Mouse (Mus musculus): ENCODE data around the gene Cbx8.

DNA sequence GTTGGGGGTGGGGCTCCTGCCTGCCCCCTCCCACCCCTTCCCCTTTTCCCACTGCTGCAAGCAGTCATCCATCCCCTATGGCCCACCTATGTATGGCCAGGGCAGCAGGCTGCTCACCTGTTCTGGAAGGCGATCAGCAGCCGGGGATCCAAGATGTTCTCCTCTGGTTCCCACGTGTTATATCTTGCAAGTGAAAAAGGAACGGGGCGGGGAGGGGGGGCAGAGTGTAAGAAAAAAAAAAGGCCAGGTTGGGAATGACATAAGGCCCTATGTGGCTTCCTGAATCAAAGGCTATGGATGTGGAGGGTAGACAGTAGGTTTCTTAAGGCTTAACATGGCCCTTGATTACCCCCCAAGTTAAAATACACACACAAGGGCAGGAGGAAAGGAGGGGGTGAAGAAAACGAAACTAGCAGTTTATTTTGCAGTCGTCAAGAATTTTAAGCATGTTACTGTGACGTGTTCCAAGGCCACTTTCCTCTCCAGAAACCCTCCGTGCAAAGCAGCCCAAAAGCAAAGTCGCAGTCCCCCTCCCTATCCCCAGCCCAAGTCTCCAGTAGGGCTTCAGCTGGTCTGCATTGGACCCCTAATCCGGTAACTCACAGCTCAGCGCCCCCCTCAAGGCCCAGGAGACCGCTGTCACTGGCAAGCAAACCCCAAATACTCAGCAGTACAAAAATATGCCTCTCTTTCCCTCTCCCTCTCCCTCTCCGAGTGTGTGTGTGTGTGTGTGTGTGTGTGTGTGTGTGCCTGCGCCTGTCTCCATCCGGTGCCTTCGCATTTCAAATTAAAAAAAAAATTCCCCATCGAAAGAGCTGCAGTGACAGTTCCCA lies 43.9 kb upstream of the Cbx8 start:
- no peak for TF ChIP-seq CTCF (IDR thresholded peaks at IDR 0.05; ENCODE audit: extremely low read depth, insufficient read length, insufficient replicate concordance, low read depth, low read length)
- TF ChIP-seq POLR2A (IDR thresholded peaks at IDR 0.05; ENCODE audit: low read depth, low read length) = no peak

All from small intestine, adult 2 months (tissue).